ENCODE assay signal across 17 mouse cellular contexts in genomic region chr11:107226431-107226830, GRCm38 (mm10).
"Had no signal": no experiment of that assay in that cellular context is flagged by ENCODE, and none has a peak within 500 bp of the region (broad histone marks: within the 10 kb centered on the region; RNA-seq: fewer than 3 reads in every experiment).

No protein-coding gene starts in this region.

- H3K27ac ChIP-seq: lung, embryonic 15.5 days; macrophage; midbrain, embryonic 13.5 days; midbrain, embryonic 15.5 days; neural tube, embryonic 12.5 days; stomach, embryonic 15.5 days; stomach, postnatal 0 days had no signal

- H3K4me2 ChIP-seq: lung, embryonic 15.5 days; midbrain, embryonic 11.5 days; midbrain, embryonic 13.5 days; midbrain, embryonic 15.5 days; neural tube, embryonic 12.5 days; stomach, embryonic 15.5 days had no signal

- H3K9ac ChIP-seq: lung, embryonic 15.5 days; midbrain, embryonic 13.5 days; midbrain, embryonic 15.5 days; neural tube, embryonic 12.5 days; stomach, embryonic 15.5 days had no signal

- ATAC-seq: lung, postnatal 0 days; midbrain, embryonic 13.5 days; midbrain, embryonic 15.5 days had no signal

- H3K9me3 ChIP-seq: lung, embryonic 15.5 days; midbrain, embryonic 13.5 days; midbrain, embryonic 15.5 days; stomach, embryonic 15.5 days had no signal

- DNase-seq: lung, adult 2 months; lung, postnatal 14 days; lung, postnatal 36 days; right cerebral cortex, postnatal 14 days; thymus, adult 2 months; thymus, postnatal 25 days; thymus, postnatal 4 days had no signal

- H3K27me3 ChIP-seq: lung, embryonic 15.5 days; megakaryocyte, embryonic 14.5 days; midbrain, embryonic 13.5 days; midbrain, embryonic 15.5 days; neural tube, embryonic 12.5 days; stomach, embryonic 15.5 days had no signal

- H3K4me3 ChIP-seq: lung, embryonic 15.5 days; megakaryocyte, embryonic 14.5 days; midbrain, embryonic 13.5 days; midbrain, embryonic 15.5 days; neural tube, embryonic 12.5 days; stomach, embryonic 15.5 days had no signal

- H3K4me1 ChIP-seq: lung, embryonic 15.5 days; megakaryocyte, embryonic 14.5 days; stomach, embryonic 15.5 days had no signal

- H3K36me3 ChIP-seq: lung, embryonic 15.5 days; midbrain, embryonic 15.5 days had no signal
